Mouse (Mus musculus): ENCODE measurements around the gene Olfr340. TPM values are rescaled to one million over a fixed set of nuclear protein-coding genes. Genes with fewer than 3 reads are reported as not detected.

Gene Olfr340
- not detected in 2 replicates for polyA plus RNA-seq (2015; fragmentation: Nextera tagmentation; extraction: Ambion mirVana)

DNA sequence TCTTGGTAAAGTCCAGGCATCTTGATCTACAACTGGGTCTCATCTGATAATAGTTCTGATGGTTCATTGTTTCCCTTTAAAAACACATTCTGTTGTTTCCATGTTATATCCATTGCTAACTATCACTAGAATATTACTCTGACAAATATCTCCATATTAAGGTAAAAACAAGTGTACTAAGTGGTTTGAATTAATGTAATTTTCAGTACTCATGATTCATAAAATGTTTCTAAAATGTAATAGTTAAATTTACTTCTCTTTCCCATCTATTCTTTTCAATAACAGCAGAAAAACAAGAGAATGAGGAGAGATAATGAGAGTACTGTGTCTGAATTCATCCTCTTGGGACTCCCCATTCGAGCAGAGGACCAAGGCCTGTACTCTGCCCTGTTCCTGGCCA, at the start of gene Olfr340:
TSS of gene Olfr340 (plus strand) at position 301 of the 400 bp plus-strand sequence.

DNA sequence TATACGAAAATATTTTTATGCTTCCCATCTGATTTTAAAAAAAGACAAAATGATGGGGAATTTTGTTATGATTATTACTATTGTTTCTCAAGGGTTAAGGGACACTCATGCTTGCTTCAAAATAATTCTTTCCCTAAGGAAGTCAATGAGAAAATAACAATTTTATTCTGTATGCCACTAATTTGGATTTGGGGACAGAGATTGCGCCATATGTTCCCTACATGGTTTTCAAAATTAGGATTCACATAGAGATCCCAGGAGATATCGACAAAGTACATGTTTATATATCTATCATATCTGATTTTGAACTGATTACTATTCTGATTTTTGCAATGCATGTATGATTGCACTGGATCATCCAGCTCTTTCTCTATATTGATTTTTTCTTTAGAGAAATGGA, 33.7 kb upstream of the Olfr340 start, which contains the start of gene Olfr339:
TSS of gene Olfr339 (plus strand) at position 301 of the 400 bp plus-strand sequence.

DNA sequence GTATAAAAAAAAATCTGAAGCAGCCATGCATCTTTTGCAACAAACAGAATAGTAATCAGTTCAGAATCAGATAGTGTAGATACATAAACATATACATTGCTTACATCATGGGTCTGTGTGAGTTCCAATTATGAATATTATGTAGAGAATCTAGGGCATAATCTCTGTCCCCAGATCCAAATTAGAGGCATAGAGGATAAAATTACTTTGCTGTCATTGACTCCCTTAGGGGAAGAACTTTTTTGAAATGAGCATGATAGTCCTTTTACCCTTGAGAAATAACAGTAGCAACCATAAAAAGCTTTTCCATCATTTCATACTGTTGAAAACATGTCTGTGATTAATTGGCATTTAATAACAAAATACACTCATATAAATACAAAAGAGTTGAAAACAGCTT, 30.0 kb downstream of the Olfr340 start, which contains the start of gene Olfr341:
TSS of gene Olfr341 (minus strand) at position 101 of the 400 bp plus-strand sequence.

Other genes with a start within 250 kb of the Olfr340 start
- 41.6 and 48.9 TPM in 2 replicates for gene Ptgs1, start 222.2 kb upstream of the Olfr340 start, polyA plus RNA-seq (2015; fragmentation: Nextera tagmentation; extraction: Ambion mirVana)
- not detected in 2 replicates for gene Olfr338, start 79.1 kb upstream of the Olfr340 start, polyA plus RNA-seq (2015; fragmentation: Nextera tagmentation; extraction: Ambion mirVana)
- not detected in 2 replicates for gene Olfr339, start 33.6 kb upstream of the Olfr340 start, polyA plus RNA-seq (2015; fragmentation: Nextera tagmentation; extraction: Ambion mirVana)
- not detected in 2 replicates for gene Olfr341, start 29.9 kb downstream of the Olfr340 start, polyA plus RNA-seq (2015; fragmentation: Nextera tagmentation; extraction: Ambion mirVana)
- not detected in 2 replicates for gene Olfr342, start 72.4 kb downstream of the Olfr340 start, polyA plus RNA-seq (2015; fragmentation: Nextera tagmentation; extraction: Ambion mirVana)
- not detected in 2 replicates for gene Olfr344, start 114.1 kb downstream of the Olfr340 start, polyA plus RNA-seq (2015; fragmentation: Nextera tagmentation; extraction: Ambion mirVana)
- not detected in 2 replicates for gene Olfr345, start 187.5 kb downstream of the Olfr340 start, polyA plus RNA-seq (2015; fragmentation: Nextera tagmentation; extraction: Ambion mirVana)
- not detected in 2 replicates for gene Olfr346, start 233.2 kb downstream of the Olfr340 start, polyA plus RNA-seq (2015; fragmentation: Nextera tagmentation; extraction: Ambion mirVana)

All from urinary bladder, postnatal 0 days (tissue).